Mouse (Mus musculus) CH12F3 (cell line): ENCODE measurements around the gene Lrrc3c.
"Not testable (repeated sequence)": the region's sequence is repeated elsewhere in the genome, so short reads cannot be mapped to it uniquely, and the experiment has no call there.

Experiments used
- in situ Hi-C: fragments of 300-500 bp; cut with MboI; formaldehyde crosslinking; loops from 2 replicates; pipeline ENCODE4 v1.14.3; 2020; ENCODE audit warnings: low sequenced_read_pairs

Lrrc3c gene

DNA sequence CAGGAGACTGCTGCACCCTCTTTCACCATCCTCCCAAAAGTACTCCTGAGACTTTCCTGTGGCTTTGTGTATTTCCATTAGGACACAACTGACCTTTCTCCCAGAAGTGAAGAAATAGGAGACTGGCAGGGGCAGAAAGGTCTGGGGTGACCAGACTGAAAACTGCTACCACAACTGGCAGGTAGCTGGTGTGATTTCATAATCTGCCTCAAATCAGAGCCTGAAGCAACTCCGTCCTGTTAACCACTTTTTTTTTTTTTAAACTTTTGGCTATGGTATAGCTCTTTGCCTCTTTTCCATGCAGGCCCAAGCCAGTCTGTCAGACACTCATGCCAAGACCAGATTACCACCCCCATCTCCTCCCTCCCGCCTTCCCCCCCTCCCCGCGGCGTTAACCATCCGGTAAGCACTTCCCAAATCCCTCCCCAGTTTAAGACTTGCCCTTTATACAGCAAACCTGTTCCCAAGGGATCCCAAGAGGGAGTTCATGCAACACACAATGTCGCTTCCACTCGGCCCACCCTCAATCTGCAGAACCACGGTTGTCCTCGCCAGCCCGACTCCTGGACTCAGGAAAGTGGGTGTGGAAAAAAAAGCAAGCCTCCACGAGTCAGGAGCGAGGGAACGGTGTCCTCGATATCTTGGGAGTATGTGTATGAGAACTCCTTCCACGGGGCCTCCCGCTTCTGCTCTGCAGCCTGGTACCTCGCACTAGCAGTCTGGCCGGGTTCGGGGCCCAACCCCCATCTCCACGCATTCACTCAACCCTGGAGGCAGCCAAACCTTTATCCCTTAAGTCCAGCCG lies 11.8 kb upstream of the Lrrc3c start:
- in situ Hi-C loops: no loop called here

DNA sequence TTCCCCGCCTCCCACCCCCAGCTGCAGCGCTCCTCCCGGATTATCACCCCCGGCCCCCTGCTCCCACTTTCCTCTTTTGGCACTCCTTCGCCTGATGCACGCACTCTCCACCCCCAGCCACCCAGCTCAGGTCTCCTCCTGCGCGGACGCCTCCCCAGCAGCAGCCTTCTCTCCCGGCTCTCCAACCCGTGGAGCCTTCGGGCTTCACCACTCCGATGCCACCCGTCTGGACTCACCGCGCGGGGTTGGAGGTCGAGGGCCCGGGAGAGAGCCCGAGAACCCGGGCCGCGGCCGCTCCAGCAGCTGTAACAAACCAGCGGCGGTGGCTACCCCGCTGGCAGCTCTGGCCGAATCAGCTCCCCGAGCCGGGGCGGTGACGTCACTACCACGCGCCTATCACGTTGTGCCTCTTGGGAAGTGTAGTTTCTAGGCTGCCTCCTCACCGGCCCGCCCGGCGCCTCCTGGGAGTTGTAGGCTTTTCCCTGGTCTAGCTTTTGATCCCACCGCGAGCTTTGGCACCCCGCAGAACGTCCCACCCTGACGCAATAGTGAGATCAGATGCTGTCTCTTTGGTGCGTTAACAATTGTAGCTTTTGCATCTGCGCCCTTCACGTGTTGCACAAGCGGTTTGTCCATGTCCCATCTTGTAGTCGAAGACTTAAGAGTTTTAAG lies 11.1 kb upstream of the Lrrc3c start, which contains the start of gene Ormdl3:
Ormdl3 (minus strand) TSS at position 477 of the 672 bp plus-strand sequence.
- in situ Hi-C loops: no loop called here

DNA sequence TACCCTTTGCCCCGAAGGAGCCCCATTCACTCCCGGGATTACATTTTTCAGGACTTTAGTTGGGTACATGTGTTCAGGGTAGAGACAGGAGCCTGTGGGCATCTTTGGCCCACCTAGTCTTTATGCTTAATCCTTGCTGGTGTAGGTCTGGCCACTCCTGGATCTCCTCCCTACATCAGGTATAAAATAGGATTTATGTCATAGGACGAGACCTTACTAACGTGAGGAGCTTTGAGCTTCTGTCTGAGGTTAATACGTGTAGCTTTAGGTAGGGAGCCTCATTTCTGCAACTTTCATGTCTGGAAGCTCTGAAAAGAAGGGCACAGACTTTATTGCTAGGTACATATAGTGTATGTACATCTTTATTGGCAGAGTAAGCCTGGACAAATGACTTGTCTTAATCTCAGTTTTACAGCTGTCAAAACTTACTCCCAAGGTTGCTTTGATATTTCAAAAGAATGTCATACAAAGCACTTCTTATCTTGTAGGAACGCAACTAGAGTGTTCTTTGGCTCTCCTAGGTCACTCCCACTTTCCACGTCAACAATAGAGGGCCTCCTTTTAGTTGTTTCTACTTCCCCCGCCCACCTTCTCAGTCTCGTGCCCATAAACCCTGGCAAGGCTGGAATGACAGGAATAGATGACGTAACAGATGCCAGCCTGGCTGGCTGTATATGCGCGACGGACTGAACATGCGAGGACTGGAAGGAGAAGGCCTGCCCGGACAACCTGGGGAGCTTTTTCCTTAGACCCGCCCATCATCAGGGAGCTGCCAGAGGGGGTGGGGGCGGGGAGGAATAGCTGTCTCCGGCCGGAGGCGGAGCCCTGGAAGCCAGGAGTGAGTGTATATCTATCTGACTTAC lies 10.2 kb upstream of the Lrrc3c start:
- in situ Hi-C loops: no loop called here

DNA sequence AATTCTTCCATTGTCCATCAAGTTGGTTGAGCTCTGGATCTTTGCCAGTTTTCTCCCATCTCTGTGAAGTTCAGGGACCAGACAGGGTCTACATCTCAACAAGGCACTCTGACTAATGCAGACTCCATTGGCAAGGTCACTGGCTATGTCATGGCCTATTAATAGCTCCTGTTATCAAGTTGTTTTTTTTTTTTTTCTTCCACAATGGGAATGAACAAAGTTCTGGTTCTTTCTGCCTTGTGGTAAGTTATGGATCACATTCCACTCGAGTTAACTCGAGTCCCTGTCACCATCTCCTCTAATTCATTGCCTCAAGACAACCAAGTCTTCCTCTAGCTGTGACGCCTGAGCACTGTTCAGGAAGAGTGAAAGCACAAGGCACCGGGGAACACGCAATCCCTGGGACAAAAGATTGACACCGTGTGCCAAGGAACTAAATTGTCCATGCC lies 9.2 kb upstream of the Lrrc3c start:
- in situ Hi-C loops: no loop called here

DNA sequence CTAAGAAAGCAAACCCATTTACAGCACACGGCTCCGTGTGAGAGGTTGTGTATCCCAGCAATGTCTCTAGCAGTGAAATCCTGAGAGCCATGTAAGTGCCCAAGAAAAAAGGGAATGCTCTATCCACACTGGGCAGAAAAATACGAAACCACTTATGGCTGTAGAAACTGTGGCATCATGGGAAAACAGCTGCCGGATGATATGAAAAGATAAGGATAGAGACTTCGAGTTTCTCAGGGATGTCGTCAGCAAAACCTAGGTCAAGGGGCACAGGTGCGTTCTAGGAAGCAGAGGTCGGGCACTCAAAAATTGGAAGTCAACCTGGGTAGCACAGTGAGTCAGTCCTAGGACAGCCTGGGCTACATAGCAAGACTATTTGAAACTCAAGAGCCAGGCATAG lies 8.8 kb upstream of the Lrrc3c start:
- in situ Hi-C loops: no loop called here

DNA sequence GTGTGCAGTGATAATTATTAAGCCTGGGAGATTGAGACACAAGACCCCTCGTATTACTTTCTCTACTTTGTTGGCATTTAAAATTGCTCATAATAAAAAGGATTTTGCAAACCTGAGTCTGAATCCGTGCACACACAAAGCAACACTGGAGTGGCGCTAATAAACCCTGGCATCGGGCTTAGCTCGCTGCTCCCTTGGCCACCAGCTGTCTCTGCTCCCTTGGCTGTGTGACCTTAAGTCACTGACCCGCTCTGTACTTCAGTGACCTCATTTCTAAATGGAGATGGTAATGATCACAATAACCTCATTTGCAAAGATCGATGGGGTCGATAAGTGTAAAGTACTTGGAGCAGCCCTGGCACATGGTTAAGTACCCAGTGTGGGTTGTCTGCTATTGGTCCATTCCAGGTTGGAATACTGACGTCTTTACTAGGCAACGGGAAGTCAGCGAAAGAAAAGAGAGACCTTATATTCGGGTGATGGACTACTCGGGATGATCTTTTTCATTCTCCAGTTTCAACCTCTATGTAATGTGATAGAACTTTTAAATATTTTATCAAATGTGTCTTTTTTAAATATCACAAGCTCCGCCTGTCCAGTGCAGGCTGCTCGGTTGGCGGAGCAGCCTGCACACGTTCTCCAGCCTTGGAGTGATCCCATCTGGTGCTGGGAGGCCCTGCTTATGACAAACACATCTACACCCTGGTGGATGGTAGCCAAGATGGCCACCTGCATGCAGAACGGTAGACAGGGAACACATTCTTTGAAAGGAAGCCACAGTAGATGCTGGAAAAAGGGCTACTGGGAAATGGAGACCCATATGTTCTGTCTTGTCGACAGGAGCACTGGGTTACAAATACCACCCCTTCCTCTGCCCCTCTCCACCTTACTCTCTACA lies 7.3 kb upstream of the Lrrc3c start:
- in situ Hi-C loops: no loop called here

DNA sequence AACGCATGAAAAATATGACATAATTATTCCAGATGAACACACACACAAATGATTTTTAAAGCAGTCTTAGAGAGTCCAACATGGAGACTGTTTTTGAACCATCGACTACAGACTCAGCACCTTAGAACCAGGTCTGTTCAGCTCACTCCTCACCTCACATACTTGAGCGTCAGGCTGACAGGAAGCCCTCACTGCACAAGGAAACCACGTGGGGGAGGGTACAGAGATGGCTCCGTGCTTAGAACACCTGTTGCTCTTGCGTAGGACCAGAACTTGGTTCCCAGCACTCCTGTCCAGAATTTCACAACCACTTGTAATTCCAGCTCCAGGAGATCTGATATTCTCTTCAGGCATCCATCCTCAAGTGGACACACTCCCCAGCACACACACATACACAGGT lies 3.1 kb upstream of the Lrrc3c start:
- in situ Hi-C loops: no loop called here

DNA sequence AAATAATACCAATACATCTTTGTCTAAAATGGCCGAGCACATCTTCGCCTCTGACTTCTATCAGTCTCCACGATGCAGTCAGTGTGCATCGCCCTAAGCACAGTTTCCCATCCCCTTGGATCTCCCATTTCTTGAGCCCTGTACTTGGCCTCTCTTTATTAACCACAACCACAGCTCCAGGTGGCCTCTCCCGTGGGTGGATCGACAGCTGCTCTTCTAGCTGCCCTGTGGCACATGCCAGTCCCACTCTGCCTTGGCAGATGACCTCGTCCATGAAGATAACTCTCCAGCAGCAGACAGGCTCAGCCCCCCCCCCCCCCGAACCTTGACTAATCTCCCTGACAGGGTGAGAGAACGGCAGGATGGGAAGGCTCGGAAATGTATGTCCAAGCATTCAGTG lies 2.6 kb upstream of the Lrrc3c start:
- in situ Hi-C loops: no loop called here

DNA sequence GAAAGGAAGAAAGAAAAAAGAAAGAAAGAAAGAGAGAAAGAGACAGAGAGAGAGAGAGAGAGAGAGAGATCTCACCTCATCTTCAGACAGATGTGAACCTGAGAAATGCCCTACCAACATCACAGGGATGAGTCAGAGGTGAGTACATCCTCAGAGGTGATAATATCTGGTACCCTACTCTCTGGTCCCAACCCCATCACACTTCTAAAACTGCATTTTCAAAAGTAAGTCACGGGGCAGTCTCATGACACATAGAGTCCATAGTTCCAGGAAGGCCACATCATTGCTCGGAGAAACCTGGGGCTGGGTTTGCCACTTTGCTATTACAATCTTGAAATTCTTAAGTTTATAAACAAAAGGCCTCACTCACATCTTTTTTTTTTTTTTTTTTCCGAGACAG lies 2.1 kb upstream of the Lrrc3c start:
- in situ Hi-C loops: no loop called here

DNA sequence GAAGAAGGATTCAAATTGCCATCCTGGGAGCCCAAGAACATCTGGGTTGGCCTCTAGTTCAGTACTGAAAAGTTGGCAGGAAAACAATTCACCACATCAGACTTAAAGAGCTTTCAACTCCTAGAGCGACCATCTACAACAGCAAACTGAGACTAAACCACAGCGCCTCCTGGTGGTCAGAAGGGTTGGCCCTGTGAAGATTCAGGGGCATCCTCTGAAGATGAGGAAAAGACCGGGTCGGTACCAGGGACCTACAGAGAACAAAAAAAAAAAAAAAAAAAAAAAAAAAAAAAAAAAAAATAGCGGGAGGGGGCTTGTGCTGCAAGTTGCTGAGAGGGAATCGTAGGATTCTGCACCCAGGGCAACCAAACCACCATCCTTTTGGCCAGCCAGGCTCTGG lies 728 bp upstream of the Lrrc3c start:
- in situ Hi-C loops: no loop called here

DNA sequence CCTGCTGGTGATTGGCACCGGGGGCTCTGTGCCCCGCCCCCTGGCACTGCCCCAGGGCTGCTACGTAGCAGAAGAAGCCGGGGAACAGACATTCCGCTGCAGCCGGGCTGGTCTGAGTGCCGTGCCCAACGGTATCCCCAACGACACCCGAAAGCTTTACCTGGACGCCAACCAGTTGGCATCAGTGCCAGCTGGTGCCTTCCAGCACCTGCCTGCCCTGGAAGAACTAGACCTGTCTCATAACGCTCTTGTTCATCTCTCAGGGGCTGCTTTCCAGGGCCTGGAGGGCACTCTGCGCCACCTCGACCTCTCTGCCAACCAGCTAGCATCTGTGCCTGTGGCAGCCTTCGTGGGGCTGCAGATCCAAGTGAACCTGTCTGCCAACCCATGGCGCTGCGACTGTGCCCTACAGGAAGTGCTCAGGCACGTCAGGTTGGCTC lies 780 bp downstream of the Lrrc3c start:
- in situ Hi-C loops: no loop called here

DNA sequence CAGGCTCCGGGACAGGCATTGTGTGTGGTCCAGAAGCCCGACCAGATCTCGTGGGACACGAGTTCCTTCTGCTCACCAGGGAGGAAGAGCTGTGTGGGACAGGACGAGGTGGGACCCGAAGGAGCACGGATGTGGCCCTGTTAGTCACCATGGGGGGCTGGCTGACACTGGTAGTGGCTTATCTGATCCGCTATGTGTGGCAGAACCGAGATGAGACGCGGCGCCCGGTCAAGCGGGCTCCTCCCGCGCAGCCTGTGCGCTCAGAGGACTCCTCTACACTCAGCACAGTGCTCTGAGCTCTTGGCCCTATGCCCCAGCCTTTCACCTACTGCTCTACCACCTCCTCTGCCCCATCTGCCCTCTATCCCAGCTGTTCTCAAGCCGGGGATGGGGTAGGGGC lies 1.2 kb downstream of the Lrrc3c start:
- in situ Hi-C loops: no loop called here

DNA sequence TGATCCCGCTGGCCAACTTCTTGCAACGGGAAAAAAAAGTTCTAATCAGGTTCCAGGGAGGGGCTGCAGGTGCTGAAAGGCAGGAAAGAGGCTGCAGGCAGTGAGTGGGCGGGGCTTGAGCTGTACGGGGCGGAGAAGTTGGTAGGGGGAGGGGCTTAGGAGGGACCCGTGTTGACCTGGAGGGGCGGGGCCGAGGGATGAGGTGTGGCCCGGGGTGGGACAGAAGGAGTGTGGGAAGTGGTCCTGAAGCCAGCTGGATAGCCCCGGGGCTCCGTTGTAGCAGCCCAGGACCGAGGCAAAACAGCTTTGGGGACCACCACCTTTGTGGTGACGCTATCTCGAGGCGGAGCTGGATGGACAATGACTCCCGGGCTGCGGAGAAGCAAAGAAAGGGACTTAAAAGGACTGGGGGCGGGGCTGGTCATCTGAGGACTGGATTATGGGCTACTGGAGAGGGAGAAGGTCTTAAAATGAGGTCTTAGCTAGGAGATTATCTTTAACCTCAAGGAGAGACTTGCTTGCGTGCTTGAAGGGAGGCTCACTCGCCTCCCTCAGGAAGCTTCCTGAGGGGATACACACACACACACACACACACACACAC lies 4.1 kb downstream of the Lrrc3c start:
- in situ Hi-C loops: no loop called here

DNA sequence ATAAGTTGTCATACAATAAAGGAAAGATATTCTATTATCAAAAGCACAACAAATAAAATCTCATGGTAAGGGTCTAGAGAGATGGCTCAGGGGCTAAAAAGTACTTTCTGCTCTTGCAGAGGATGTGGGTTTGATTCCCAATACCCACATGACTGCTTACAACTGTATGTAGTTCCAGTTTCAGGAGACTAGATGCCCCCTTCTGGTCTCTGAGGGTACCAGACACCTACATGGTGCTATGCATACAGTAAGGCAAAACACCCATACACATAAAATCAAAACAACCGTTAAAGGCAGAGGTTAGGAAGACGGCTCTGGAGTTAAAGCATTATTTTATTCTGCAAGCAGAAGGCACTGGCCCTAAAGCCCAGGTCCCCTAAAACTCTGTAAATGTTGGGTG lies 5.9 kb downstream of the Lrrc3c start:
- in situ Hi-C loops: no loop called here

DNA sequence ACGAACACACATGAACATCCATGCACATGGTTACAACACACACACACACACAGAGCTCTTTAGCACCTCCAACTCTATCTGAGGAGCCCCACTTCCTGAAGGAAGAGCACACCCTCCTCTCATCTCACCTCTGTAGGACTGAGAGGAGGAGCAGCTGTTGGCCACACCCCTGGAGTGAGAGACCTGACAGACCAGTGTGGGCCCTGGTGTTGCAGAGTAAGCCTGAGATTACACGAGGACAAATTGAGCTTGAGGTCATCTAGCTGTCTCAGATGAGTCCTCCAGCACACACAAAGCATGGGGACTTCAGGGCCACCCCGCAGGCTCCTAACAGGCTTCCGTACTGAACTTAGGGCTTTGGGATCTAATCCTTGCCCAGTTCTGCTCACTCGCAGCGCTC lies 6.8 kb downstream of the Lrrc3c start:
- in situ Hi-C loops: not testable (repeated sequence)

DNA sequence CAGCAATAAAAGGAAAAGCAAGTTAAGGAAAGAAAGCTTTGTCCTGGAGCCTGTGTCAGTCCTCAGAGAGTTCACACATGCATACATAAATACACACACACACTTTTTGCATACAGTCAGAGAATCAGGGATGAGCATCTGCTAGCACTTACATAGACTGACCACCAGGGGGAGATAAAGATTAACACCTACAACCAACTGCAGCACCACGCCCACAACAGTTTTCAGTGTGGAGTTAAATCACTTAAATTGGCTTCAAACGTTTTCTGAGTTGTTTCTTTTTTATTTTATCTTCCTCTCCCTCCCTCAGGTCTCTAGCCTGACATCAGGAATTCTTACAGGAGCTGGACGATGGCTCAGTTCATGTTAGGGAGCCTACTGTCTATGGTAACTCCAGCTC lies 8.7 kb downstream of the Lrrc3c start:
- in situ Hi-C loops: no loop called here

DNA sequence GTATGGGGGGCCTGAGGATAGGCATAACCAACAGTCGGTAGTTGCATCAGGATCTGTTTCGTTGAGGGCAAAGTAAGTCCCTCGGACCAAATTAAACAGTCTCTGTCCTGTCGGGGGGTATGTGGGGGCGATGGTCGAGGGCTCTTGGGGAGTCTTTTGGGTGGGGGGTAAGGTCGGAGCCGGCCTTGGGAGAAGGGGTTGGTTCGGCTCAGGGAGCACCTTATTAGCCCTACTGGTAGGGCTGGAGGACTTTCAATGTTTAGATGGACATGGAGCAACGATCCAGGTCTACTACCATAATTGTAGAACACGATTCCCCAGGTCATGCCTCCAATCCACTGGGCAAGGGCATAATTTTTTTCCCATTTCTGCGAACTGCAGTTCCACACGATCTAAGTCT lies 22.7 kb downstream of the Lrrc3c start:
- in situ Hi-C loops: no loop called here

DNA sequence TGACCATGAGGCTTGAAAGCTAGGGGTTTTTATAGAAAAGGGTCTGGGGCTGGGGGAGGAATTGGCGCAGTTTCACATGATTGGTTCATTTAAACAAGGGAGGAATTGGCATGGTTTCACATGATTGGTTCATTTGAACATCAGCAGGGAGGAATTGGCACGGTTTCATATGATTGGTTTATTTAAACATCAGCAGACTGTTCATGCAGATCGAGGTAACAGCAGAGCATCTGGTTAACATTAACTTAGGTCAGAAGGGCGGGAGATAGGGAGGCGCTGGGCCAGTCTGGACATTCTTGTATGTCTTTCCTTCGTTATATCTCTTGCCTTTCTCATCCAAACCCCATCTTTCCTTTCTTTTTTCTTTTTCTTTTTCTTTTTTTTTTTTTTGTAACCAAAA lies 25.9 kb downstream of the Lrrc3c start:
- in situ Hi-C loops: not testable (repeated sequence)

DNA sequence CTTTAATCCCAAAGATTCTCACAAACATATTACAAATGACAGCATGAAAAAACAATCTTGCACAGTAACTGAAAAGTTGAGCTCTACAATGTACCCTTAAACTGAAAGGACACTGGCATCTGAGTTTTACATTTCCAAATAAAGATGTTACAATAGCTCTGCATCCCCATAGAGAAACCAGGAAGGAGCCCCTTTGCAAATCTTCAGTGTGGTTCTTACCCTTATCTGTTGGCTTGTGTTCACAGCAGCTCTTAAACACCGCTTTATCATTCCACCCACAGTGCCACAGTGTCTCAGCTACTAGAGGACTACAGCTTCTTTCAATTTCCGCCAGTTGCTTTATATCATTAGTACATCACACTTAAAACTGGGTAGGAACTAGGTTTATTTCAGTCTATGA lies 26.3 kb downstream of the Lrrc3c start:
- in situ Hi-C loops: not testable (repeated sequence)
